Mouse (Mus musculus) neural tube, embryonic 13.5 days (tissue): ENCODE measurements around the gene Tenm4. TPM values are rescaled to one million over a fixed set of nuclear protein-coding genes. Genes with fewer than 3 reads are reported as not detected.

ENCODE experiments used
- ATAC-seq: fragments of 200-750 bp; cut with Nextera tagmentation; 2 replicates; pipeline ENCODE4 v1.8.0; 2017; ENCODE audit warnings: low read depth, mild to moderate bottlenecking, moderate TSS enrichment, moderate library complexity
- H3K27ac ChIP-seq: fragments of 300-500 bp; sonication (generic); replicated peaks from 2 replicates; pipeline ENCODE4 v1.5.1; 2015; ENCODE audit warnings: moderate library complexity, mild to moderate bottlenecking, inconsistent platforms
- H3K27me3 ChIP-seq: fragments of 300-500 bp; sonication (generic); 2 replicates; pipeline ENCODE4 v1.6.1; 2015; ENCODE audit warnings: mild to moderate bottlenecking, inconsistent platforms
- H3K36me3 ChIP-seq: fragments of 300-500 bp; sonication (generic); 2 replicates; pipeline ENCODE4 v1.6.1; 2015; ENCODE audit warnings: mild to moderate bottlenecking, inconsistent platforms
- H3K4me1 ChIP-seq: fragments of 300-500 bp; sonication (generic); replicated peaks from 2 replicates; pipeline ENCODE4 v1.6.1; 2015; ENCODE audit warnings: inconsistent platforms
- H3K4me2 ChIP-seq: fragments of 300-500 bp; sonication (generic); 2 replicates; pipeline ENCODE4 v1.6.1; 2015; ENCODE audit warnings: inconsistent platforms, mild to moderate bottlenecking, moderate library complexity
- H3K4me3 ChIP-seq: fragments of 300-500 bp; sonication (generic); 2 replicates; pipeline ENCODE4 v1.5.1; 2015; ENCODE audit warnings: mild to moderate bottlenecking, inconsistent platforms
- H3K9ac ChIP-seq: fragments of 300-500 bp; sonication (generic); 2 replicates; pipeline ENCODE4 v1.6.1; 2015; ENCODE audit warnings: moderate library complexity, mild to moderate bottlenecking, inconsistent platforms
- H3K9me3 ChIP-seq: fragments of 300-500 bp; sonication (generic); 2 replicates; pipeline ENCODE4 v1.6.1; 2016; ENCODE audit warnings: inconsistent platforms
- WGBS: fragments of 180-500 bp; shearing (Covaris S2); methylation state at CpG from one replicate; pipeline ENCODE4 v1.1.7; 2015; 5-methylcytosine and 5-hydroxymethylcytosine counted together
- polyA plus RNA-seq: library from polyadenylated mRNA; unstranded; fragments of >200 nt; fragmentation: Nextera tagmentation; extraction: Ambion mirVana; gene quantifications from 2 replicates; pipeline ENCODE4 v1.2.1, GENCODE M21; 2015

Gene Tenm4
- polyA plus RNA-seq, 1 experiment from 2014 or later, result 36.8 TPM

GRCm38 (mm10) chr7:96734315-96735058 lies 563.4 kb downstream of the Tenm4 start:
- no peaks in the 10 kb centered on the region for H3K9me3 ChIP-seq
- peaks cover 12% of the 10 kb centered on the region; the same call in 1 of the 2 replicates for H3K36me3 ChIP-seq
- H3K4me3 ChIP-seq, result no peak overlapping the region
- 0 out of 2 replicates have a peak, but pooled peaks cover 1% of the 10 kb centered on the region for H3K27me3 ChIP-seq
- H3K27ac ChIP-seq, result no peak overlapping the region
- no peak for ATAC-seq
- 79% methylated on average over 7 of the region's 7 CpGs for WGBS
- no peak overlapping the region for H3K4me2 ChIP-seq
- H3K9ac ChIP-seq, result no peak overlapping the region
- H3K4me1 ChIP-seq, result peaks cover 2% of the 10 kb centered on the region; the same call in 1 of the 2 replicates

- Histone ChIP-seq H3K4me3 (no peak overlapping the region), H3K4me2 (no peak overlapping the region), H3K9ac (no peak overlapping the region), H3K27ac (no peak overlapping the region), H3K36me3 (peaks cover 9% of the 10 kb centered on the region; the same call in 1 of the 2 replicates), H3K9me3 (no peaks in the 10 kb centered on the region), H3K4me1 (peaks cover 17% of the 10 kb centered on the region), H3K27me3 (no peaks in the 10 kb centered on the region)
- ATAC-seq, result no peak
- WGBS, result 73% methylated on average over 6 of the region's 6 CpGs
These were observed 569.6 kb downstream of the Tenm4 start for GRCm38 (mm10) chr7:96740631-96741030.

- Histone ChIP-seq H3K9ac (no peak overlapping the region), H3K4me2 (no peak overlapping the region), H3K36me3 (peaks cover 7% of the 10 kb centered on the region; the same call in 1 of the 2 replicates), H3K4me3 (no peak overlapping the region), H3K4me1 (peaks cover 29% of the 10 kb centered on the region), H3K27ac (no peak overlapping the region), H3K27me3 (no peaks in the 10 kb centered on the region), H3K9me3 (no peaks in the 10 kb centered on the region)
- 73% methylated on average over 7 of the region's 7 CpGs for WGBS
- no peak for ATAC-seq
These were observed 571.2 kb downstream of the Tenm4 start for GRCm38 (mm10) chr7:96742221-96742620.

- 14% methylated on average over 6 of the region's 6 CpGs for WGBS
- no peaks in the 10 kb centered on the region for H3K27me3 ChIP-seq
- peak; percentile 80 for ATAC-seq
These were observed 574.9 kb downstream of the Tenm4 start for GRCm38 (mm10) chr7:96745956-96746355.

GRCm38 (mm10) chr7:96746706-96747105 lies 575.7 kb downstream of the Tenm4 start:
- Histone ChIP-seq H3K4me1 (peaks cover 33% of the 10 kb centered on the region), H3K9ac (no peak overlapping the region), H3K27me3 (no peaks in the 10 kb centered on the region), H3K4me2 (no peak overlapping the region), H3K9me3 (no peaks in the 10 kb centered on the region), H3K36me3 (no peaks in the 10 kb centered on the region), H3K4me3 (no peak overlapping the region), H3K27ac (no peak overlapping the region)
- WGBS, result 77% methylated on average over 4 of the region's 4 CpGs
- no peak for ATAC-seq

More at GRCm38 (mm10) chr7:96745956-96746355, 574.9 kb downstream of the Tenm4 start:
- Histone ChIP-seq H3K4me2 (no peak overlapping the region), H3K4me3 (no peak overlapping the region), H3K36me3 (no peaks in the 10 kb centered on the region), H3K27ac (peak overlapping the region; percentile 73), H3K9ac (no peak overlapping the region), H3K4me1 (peaks cover 33% of the 10 kb centered on the region), H3K9me3 (no peaks in the 10 kb centered on the region)

- Histone ChIP-seq H3K4me3 (no peak overlapping the region), H3K4me1 (peaks cover 33% of the 10 kb centered on the region), H3K4me2 (no peak overlapping the region), H3K36me3 (no peaks in the 10 kb centered on the region), H3K9ac (no peak overlapping the region), H3K9me3 (no peaks in the 10 kb centered on the region), H3K27ac (0 out of 2 replicates have a peak overlapping the region, but pooled peaks have one; percentile 7), H3K27me3 (no peaks in the 10 kb centered on the region)
- WGBS, result 72% methylated on average over 6 of the region's 7 CpGs
- no peak for ATAC-seq
These were observed 577.5 kb downstream of the Tenm4 start for GRCm38 (mm10) chr7:96748538-96749045.

GRCm38 (mm10) chr7:96749753-96750152 lies 578.7 kb downstream of the Tenm4 start:
- Histone ChIP-seq H3K4me3 (no peak overlapping the region), H3K9me3 (no peaks in the 10 kb centered on the region), H3K9ac (no peak overlapping the region), H3K4me2 (no peak overlapping the region), H3K36me3 (no peaks in the 10 kb centered on the region), H3K27me3 (no peaks in the 10 kb centered on the region), H3K4me1 (peaks cover 39% of the 10 kb centered on the region), H3K27ac (no peak overlapping the region)
- no peak for ATAC-seq
- WGBS, result 74% methylated on average over 8 of the region's 8 CpGs

- Histone ChIP-seq H3K27me3 (no peaks in the 10 kb centered on the region), H3K4me2 (no peak overlapping the region), H3K4me1 (peaks cover 35% of the 10 kb centered on the region), H3K4me3 (no peak overlapping the region), H3K9ac (no peak overlapping the region), H3K27ac (no peak overlapping the region), H3K36me3 (no peaks in the 10 kb centered on the region), H3K9me3 (no peaks in the 10 kb centered on the region)
- 88% methylated on average over 2 of the region's 2 CpGs for WGBS
- no peak for ATAC-seq
These were observed 580.2 kb downstream of the Tenm4 start for GRCm38 (mm10) chr7:96751236-96751635.

- Histone ChIP-seq H3K36me3 (no peaks in the 10 kb centered on the region), H3K27ac (no peak overlapping the region), H3K4me1 (peaks cover 40% of the 10 kb centered on the region), H3K4me2 (no peak overlapping the region), H3K9ac (no peak overlapping the region), H3K4me3 (no peak overlapping the region), H3K27me3 (no peaks in the 10 kb centered on the region), H3K9me3 (no peaks in the 10 kb centered on the region)
- no peak for ATAC-seq
- WGBS, result 94% methylated on average over 2 of the region's 2 CpGs
These were observed 581.7 kb downstream of the Tenm4 start for GRCm38 (mm10) chr7:96752776-96753175.

GRCm38 (mm10) chr7:96753335-96754095 lies 582.5 kb downstream of the Tenm4 start:
- 63% methylated on average over 4 of the region's 4 CpGs for WGBS

GRCm38 (mm10) chr7:96754175-96754574 lies 583.1 kb downstream of the Tenm4 start:
- 57% methylated on average over 12 of the region's 12 CpGs for whole genome bisulfite sequencing

More at GRCm38 (mm10) chr7:96753335-96754095, 582.5 kb downstream of the Tenm4 start:
- Histone ChIP-seq H3K27ac (no peak overlapping the region), H3K36me3 (no peaks in the 10 kb centered on the region), H3K9me3 (no peaks in the 10 kb centered on the region), H3K9ac (no peak overlapping the region), H3K4me1 (peaks cover 39% of the 10 kb centered on the region), H3K27me3 (no peaks in the 10 kb centered on the region), H3K4me3 (no peak overlapping the region), H3K4me2 (no peak overlapping the region)
- ATAC-seq, result no peak

More at GRCm38 (mm10) chr7:96754175-96754574, 583.1 kb downstream of the Tenm4 start:
- Histone ChIP-seq H3K4me1 (peaks cover 34% of the 10 kb centered on the region), H3K27ac (no peak overlapping the region), H3K9ac (no peak overlapping the region), H3K27me3 (no peaks in the 10 kb centered on the region), H3K4me2 (no peak overlapping the region), H3K36me3 (peaks cover 4% of the 10 kb centered on the region; the same call in 1 of the 2 replicates), H3K9me3 (no peaks in the 10 kb centered on the region), H3K4me3 (no peak overlapping the region)
- ATAC-seq, result no peak
